Mouse (Mus musculus) inflammation-experienced regulatory T-cells, adult 16 weeks (primary cell): ENCODE measurements around the gene Fdx1. TPM values are rescaled to one million over a fixed set of nuclear protein-coding genes. Genes with fewer than 3 reads are reported as not detected.

ENCODE experiments used
- polyA plus RNA-seq: library from polyadenylated mRNA; unstranded; fragments of 100-300 nt; shearing (Covaris generic); gene quantifications from one replicate; pipeline ENCODE4 v1.2.1, GENCODE M21; 2017

Gene Fdx1
- polyA plus RNA-seq: 17.7 TPM

DNA sequence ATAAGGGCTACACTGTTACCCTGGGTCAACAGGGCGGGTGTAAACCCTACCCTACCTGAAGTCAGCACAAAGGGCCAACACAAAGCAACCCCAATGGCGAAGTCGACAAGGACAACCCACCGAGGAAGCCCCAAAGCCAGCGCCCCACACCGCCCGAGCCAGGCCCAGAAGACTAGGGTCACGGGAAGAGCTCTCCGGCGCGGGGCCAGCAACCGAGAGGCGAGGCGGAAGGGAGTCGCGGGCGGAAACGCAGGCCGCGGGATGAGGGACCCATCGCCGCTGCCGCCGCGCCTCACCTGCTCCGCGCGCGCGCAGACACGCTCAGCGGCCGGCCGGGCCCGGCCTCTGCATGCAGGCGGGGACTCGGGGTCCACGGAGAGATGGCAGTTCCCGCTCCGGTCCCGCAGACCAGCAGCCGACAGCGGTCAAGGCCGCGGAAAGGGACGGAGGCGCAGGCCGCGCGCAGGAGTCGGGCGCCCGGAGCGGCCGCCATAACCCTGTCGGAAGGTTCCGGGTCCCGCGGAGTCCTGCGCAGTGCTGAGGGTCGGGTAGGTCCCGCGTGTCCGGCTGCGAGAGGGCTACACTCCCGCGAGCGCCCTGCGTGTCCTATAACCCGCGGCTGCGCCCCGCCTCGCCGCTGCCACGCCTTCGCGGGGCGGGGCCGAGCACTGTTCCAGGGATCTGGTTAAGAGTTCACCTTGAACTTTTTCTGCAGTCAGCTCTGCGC is at the start of gene Fdx1:
Fdx1 (minus strand) TSS at position 582 of the 727 bp plus-strand sequence.

Other genes starting within 250 kb of the Fdx1 start
- 1.2 TPM for gene Arhgap20, start 198.2 kb downstream of the Fdx1 start, polyA plus RNA-seq
- gene Rdx, start 83.6 kb upstream of the Fdx1 start, polyA plus RNA-seq: 37.0 TPM
- gene Zc3h12c, start 205.0 kb upstream of the Fdx1 start, polyA plus RNA-seq: 2.3 TPM